Mouse (Mus musculus): ENCODE measurements around the gene B130006D01Rik. TPM values are rescaled to one million over a fixed set of nuclear protein-coding genes. Genes with fewer than 3 reads are reported as not detected.
A peak's percentile ranks its signal among the peaks of the same experiment; 100 is the strongest.
"Not testable (repeated sequence)": the region's sequence is repeated elsewhere in the genome, so short reads cannot be mapped to it uniquely, and the experiment has no call there.

B130006D01Rik gene
- total and polyA plus RNA-seq, 2 experiments = 0.10 to 1.0 TPM

DNA sequence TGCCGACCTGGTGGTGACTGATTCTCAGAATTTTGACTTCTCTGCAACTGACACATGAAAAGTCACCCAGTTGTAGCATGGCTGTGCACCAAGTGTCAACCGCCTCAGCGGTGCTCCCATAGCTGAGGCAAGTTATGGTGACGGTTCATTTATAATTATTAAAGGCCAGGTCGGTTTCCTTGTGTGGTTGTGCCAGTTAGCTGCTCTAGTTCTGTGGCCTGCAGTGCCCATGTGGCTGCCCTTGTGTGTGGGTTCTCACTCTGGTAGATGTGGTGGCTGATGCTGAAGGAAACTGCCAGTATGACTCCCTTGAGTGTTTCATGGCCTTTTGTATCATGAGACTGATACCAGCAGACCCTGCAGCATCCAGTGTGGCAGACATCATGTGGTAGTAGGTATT is 24.9 kb downstream of the B130006D01Rik start:
- H3K27ac ChIP-seq (replicated peaks; ENCODE audit: insufficient read depth, low read depth, low read length) = no peak overlapping the region
- no peaks in the 10 kb centered on the region for H3K27me3 ChIP-seq (ENCODE audit: control insufficient read depth, insufficient read depth, low read length)
- peaks cover 17% of the 10 kb centered on the region for H3K36me3 ChIP-seq (ENCODE audit: control insufficient read depth, insufficient read depth, low read length)
- no peak for TF ChIP-seq CTCF (IDR thresholded peaks at IDR 0.05; ENCODE audit: low read depth, low read length)
- TF ChIP-seq POLR2A (IDR thresholded peaks at IDR 0.05; ENCODE audit: extremely low read depth, insufficient read depth, low read length) = no peak
- peaks cover 26% of the 10 kb centered on the region; the same call in 1 of the 2 replicates for H3K79me2 ChIP-seq (ENCODE audit: control insufficient read depth, insufficient read depth, low read length)
- DNase-seq (ENCODE audit: extremely low read depth, low read depth, low spot score) = no peak
- WGBS = 35% methylated on average over 5 of the region's 5 CpGs
- H3K4me1 ChIP-seq (ENCODE audit: control insufficient read depth, insufficient read depth, low read length) = peaks cover 12% of the 10 kb centered on the region
- H3K4me3 ChIP-seq (ENCODE audit: insufficient read depth, low read depth, low read length) = no peak overlapping the region
- H3K9ac ChIP-seq (ENCODE audit: low read depth, low read length) = no peak overlapping the region

DNA sequence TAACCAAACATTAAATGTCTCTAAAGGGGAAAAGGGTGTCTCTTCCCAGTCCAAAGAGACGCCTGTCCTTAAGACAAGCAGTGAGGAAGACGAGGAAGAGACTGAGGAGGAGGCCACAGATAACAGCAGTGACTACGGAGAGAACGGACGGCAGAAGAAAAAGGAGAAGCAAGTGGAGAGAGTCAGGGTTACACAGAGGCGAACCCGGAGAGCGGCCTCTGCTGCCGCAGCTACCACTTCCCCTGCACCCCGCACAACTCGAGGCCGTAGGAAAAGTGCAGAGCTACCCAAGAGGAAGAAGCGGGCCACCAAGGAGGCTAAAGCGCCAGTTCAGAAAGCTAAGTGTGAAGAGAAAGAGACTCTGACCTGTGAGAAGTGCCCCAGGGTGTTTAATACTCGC is 26.2 kb downstream of the B130006D01Rik start:
- peaks cover 26% of the 10 kb centered on the region for H3K36me3 ChIP-seq (ENCODE audit: control insufficient read depth, insufficient read depth, low read length)
- no peak overlapping the region for H3K4me3 ChIP-seq (ENCODE audit: insufficient read depth, low read depth, low read length)
- H3K4me1 ChIP-seq (ENCODE audit: control insufficient read depth, insufficient read depth, low read length) = peaks cover 6% of the 10 kb centered on the region
- H3K27me3 ChIP-seq (ENCODE audit: control insufficient read depth, insufficient read depth, low read length) = no peaks in the 10 kb centered on the region
- peaks cover 21% of the 10 kb centered on the region; the same call in 1 of the 2 replicates for H3K79me2 ChIP-seq (ENCODE audit: control insufficient read depth, insufficient read depth, low read length)
- no peak overlapping the region for H3K9ac ChIP-seq (ENCODE audit: low read depth, low read length)
- H3K27ac ChIP-seq (replicated peaks; ENCODE audit: insufficient read depth, low read depth, low read length) = 0 out of 2 replicates have a peak overlapping the region, but pooled peaks have one; percentile 13
- DNase-seq (ENCODE audit: extremely low read depth, low read depth, low spot score) = no peak
- TF ChIP-seq POLR2A (IDR thresholded peaks at IDR 0.05; ENCODE audit: extremely low read depth, insufficient read depth, low read length) (no peak), CTCF (IDR thresholded peaks at IDR 0.05; ENCODE audit: low read depth, low read length) (no peak)
- WGBS = 78% methylated on average over 15 of the region's 15 CpGs

DNA sequence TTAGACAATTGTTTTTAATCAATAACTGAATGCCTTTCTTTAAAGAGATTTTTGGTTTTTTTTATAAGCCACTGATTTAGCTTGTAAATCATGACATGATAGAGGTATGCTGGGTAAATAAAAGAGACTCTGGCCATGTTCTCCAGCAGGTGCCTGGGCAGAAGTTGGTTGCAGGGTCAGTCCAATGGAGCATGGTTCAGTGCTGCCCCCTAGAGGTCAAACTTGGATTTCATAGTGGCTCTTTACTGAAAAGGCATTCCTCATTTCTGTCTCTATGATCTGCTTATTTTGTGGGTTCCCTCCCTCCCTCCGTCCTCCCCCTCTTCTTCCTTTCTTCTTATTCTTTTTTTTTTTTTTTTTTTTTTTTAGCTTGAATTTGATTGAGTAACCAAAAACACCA is 27.6 kb downstream of the B130006D01Rik start:
- Histone ChIP-seq H3K4me1 (ENCODE audit: control insufficient read depth, insufficient read depth, low read length) (no peaks in the 10 kb centered on the region), H3K36me3 (ENCODE audit: control insufficient read depth, insufficient read depth, low read length) (peaks cover 33% of the 10 kb centered on the region), H3K27me3 (ENCODE audit: control insufficient read depth, insufficient read depth, low read length) (no peaks in the 10 kb centered on the region), H3K9ac (ENCODE audit: low read depth, low read length) (no peak overlapping the region), H3K27ac (replicated peaks; ENCODE audit: insufficient read depth, low read depth, low read length) (no peak overlapping the region), H3K4me3 (ENCODE audit: insufficient read depth, low read depth, low read length) (no peak overlapping the region), H3K79me2 (ENCODE audit: control insufficient read depth, insufficient read depth, low read length) (peaks cover 14% of the 10 kb centered on the region; the same call in 1 of the 2 replicates)
- no peak for TF ChIP-seq POLR2A (IDR thresholded peaks at IDR 0.05; ENCODE audit: extremely low read depth, insufficient read depth, low read length)
- peak; percentile 91 for TF ChIP-seq CTCF (IDR thresholded peaks at IDR 0.05; ENCODE audit: low read depth, low read length)
- 6% methylated on average over 1 of the region's 1 CpGs for WGBS
- peak; percentile 58 for DNase-seq (ENCODE audit: extremely low read depth, low read depth, low spot score)

- not testable (repeated sequence) for H3K27me3 ChIP-seq (ENCODE audit: control insufficient read depth, insufficient read depth, low read length); H3K4me3 ChIP-seq (ENCODE audit: insufficient read depth, low read depth, low read length); H3K27ac ChIP-seq (replicated peaks; ENCODE audit: insufficient read depth, low read depth, low read length); H3K9ac ChIP-seq (ENCODE audit: low read depth, low read length); DNase-seq (ENCODE audit: extremely low read depth, low read depth, low spot score); H3K4me1 ChIP-seq (ENCODE audit: control insufficient read depth, insufficient read depth, low read length)
- Histone ChIP-seq H3K79me2 (ENCODE audit: control insufficient read depth, insufficient read depth, low read length) (peaks cover 11% of the 10 kb centered on the region; the same call in 1 of the 2 replicates), H3K36me3 (ENCODE audit: control insufficient read depth, insufficient read depth, low read length) (peaks cover 36% of the 10 kb centered on the region)
- 97% methylated on average over 4 of the region's 4 CpGs for WGBS
Observed at GRCm38 (mm10) chr11:95755137-95755536, 31.8 kb downstream of the B130006D01Rik start.

DNA sequence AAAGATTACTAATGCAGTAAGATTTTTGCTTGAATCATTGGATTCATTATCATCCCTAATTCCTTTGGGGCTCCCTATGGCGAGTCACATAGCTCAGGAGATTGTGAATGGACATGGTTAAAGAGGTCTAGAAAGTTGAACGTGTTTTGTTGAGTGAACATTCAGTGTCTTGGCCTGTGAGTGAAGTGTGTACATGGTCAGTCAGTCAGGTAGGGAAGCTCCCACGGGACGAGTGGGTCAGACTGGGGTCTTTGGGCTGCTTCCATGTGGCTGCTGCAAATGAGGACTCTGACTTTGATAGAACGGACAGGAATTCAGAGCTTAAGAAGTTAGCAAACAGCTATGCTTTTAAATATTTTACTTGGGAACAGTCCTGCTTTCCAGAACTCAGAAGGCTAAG is 37.1 kb downstream of the B130006D01Rik start:
- WGBS = 93% methylated on average over 5 of the region's 5 CpGs
- H3K79me2 ChIP-seq (ENCODE audit: control insufficient read depth, insufficient read depth, low read length) = peaks cover 10% of the 10 kb centered on the region; the same call in 1 of the 2 replicates

DNA sequence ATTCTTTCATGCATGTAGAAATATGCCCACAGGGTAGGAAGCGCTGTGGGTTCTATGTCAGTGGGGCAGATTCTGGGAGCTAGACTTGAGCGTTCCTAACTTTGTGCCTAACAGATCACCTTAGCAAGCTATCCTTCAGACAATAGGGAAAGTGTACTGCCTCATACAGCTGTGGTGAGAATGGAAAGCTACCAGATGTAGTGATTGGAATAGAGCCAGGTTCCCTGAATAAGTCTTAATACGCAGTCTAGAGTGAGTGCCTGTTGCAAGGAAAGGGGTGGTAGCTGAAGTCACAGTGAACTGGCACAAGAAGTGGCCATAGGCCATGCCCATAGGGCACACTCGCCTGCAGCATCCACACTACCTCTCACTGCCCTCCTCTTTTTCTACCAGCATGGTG is 39.6 kb downstream of the B130006D01Rik start:
- no peaks in the 10 kb centered on the region for H3K27me3 ChIP-seq (ENCODE audit: control insufficient read depth, insufficient read depth, low read length)
- no peak for DNase-seq (ENCODE audit: extremely low read depth, low read depth, low spot score)
- WGBS = 92% methylated on average over 4 of the region's 4 CpGs
- no peak for TF ChIP-seq CTCF (IDR thresholded peaks at IDR 0.05; ENCODE audit: low read depth, low read length)
- TF ChIP-seq POLR2A (IDR thresholded peaks at IDR 0.05; ENCODE audit: extremely low read depth, insufficient read depth, low read length) = no peak
- no peaks in the 10 kb centered on the region; the same call in 1 of the 2 replicates for H3K4me1 ChIP-seq (ENCODE audit: control insufficient read depth, insufficient read depth, low read length)
- H3K27ac ChIP-seq (replicated peaks; ENCODE audit: insufficient read depth, low read depth, low read length) = no peak overlapping the region
- peaks cover 22% of the 10 kb centered on the region; the same call in 1 of the 2 replicates for H3K36me3 ChIP-seq (ENCODE audit: control insufficient read depth, insufficient read depth, low read length)
- H3K79me2 ChIP-seq (ENCODE audit: control insufficient read depth, insufficient read depth, low read length) = peaks cover 10% of the 10 kb centered on the region; the same call in 1 of the 2 replicates
- H3K9ac ChIP-seq (ENCODE audit: low read depth, low read length) = no peak overlapping the region
- H3K4me3 ChIP-seq (ENCODE audit: insufficient read depth, low read depth, low read length) = no peak overlapping the region

More for the DNA sequence above, 37.1 kb downstream of the B130006D01Rik start:
- no peak for DNase-seq (ENCODE audit: extremely low read depth, low read depth, low spot score)
- H3K27me3 ChIP-seq (ENCODE audit: control insufficient read depth, insufficient read depth, low read length) = no peaks in the 10 kb centered on the region
- TF ChIP-seq POLR2A (IDR thresholded peaks at IDR 0.05; ENCODE audit: extremely low read depth, insufficient read depth, low read length) (no peak), CTCF (IDR thresholded peaks at IDR 0.05; ENCODE audit: low read depth, low read length) (no peak)
- H3K4me1 ChIP-seq (ENCODE audit: control insufficient read depth, insufficient read depth, low read length) = no peaks in the 10 kb centered on the region; the same call in 1 of the 2 replicates
- peaks cover 30% of the 10 kb centered on the region for H3K36me3 ChIP-seq (ENCODE audit: control insufficient read depth, insufficient read depth, low read length)
- no peak overlapping the region for H3K4me3 ChIP-seq (ENCODE audit: insufficient read depth, low read depth, low read length)
- H3K9ac ChIP-seq (ENCODE audit: low read depth, low read length) = no peak overlapping the region
- no peak overlapping the region for H3K27ac ChIP-seq (replicated peaks; ENCODE audit: insufficient read depth, low read depth, low read length)
